Mouse (Mus musculus): ENCODE data around the gene Pef1. TPM values are rescaled to one million over a fixed set of nuclear protein-coding genes. Genes with fewer than 3 reads are reported as not detected.

Gene Pef1
- polyA plus RNA-seq, 1 experiment = 129 TPM

- WGBS = 60% methylated on average over 7 of the region's 7 CpGs
Observed at GRCm38 (mm10) chr4:130063191-130063590, 39.2 kb upstream of the Pef1 start.

GRCm38 (mm10) chr4:130066816-130067215, 35.5 kb upstream of the Pef1 start:
- Histone ChIP-seq H3K27me3 (replicated peaks; ENCODE audit: control insufficient read depth, insufficient read depth, low read length) (no peaks in the 10 kb centered on the region), H3K4me1 (ENCODE audit: control insufficient read depth, insufficient read depth, low read length) (peaks cover 2% of the 10 kb centered on the region), H3K36me3 (ENCODE audit: control insufficient read depth, insufficient read depth, low read length) (no peaks in the 10 kb centered on the region), H3K27ac (ENCODE audit: insufficient read depth, low read depth, low read length) (no peak overlapping the region), H3K4me3 (ENCODE audit: insufficient read depth, low read depth, low read length) (no peak overlapping the region)
- TF ChIP-seq CTCF (conservative IDR thresholded peaks at IDR 0.05; ENCODE audit: insufficient read depth, insufficient read length, low read depth, low read length) (peak; percentile 70), POLR2A (IDR thresholded peaks at IDR 0.05; ENCODE audit: low read depth, low read length) (no peak)
- WGBS = 22% methylated on average over 8 of the region's 8 CpGs
- DNase-seq = peak; percentile 38

More at GRCm38 (mm10) chr4:130063191-130063590, 39.2 kb upstream of the Pef1 start:
- no peak overlapping the region for H3K27ac ChIP-seq (ENCODE audit: insufficient read depth, low read depth, low read length)
- H3K27me3 ChIP-seq (replicated peaks; ENCODE audit: control insufficient read depth, insufficient read depth, low read length) = no peaks in the 10 kb centered on the region
- no peak for DNase-seq
- H3K4me3 ChIP-seq (ENCODE audit: insufficient read depth, low read depth, low read length) = no peak overlapping the region
- TF ChIP-seq CTCF (conservative IDR thresholded peaks at IDR 0.05; ENCODE audit: insufficient read depth, insufficient read length, low read depth, low read length) (no peak), POLR2A (IDR thresholded peaks at IDR 0.05; ENCODE audit: low read depth, low read length) (no peak)
- H3K4me1 ChIP-seq (ENCODE audit: control insufficient read depth, insufficient read depth, low read length) = peaks cover 5% of the 10 kb centered on the region
- no peaks in the 10 kb centered on the region for H3K36me3 ChIP-seq (ENCODE audit: control insufficient read depth, insufficient read depth, low read length)

- no peak overlapping the region for H3K27ac ChIP-seq (ENCODE audit: insufficient read depth, low read depth, low read length)
- H3K4me1 ChIP-seq (ENCODE audit: control insufficient read depth, insufficient read depth, low read length) = peaks cover 4% of the 10 kb centered on the region; the same call in 1 of the 2 replicates
- H3K4me3 ChIP-seq (ENCODE audit: insufficient read depth, low read depth, low read length) = no peak overlapping the region
- no peak for TF ChIP-seq POLR2A (IDR thresholded peaks at IDR 0.05; ENCODE audit: low read depth, low read length)
- TF ChIP-seq CTCF (conservative IDR thresholded peaks at IDR 0.05; ENCODE audit: insufficient read depth, insufficient read length, low read depth, low read length) = no peak
- H3K27me3 ChIP-seq (replicated peaks; ENCODE audit: control insufficient read depth, insufficient read depth, low read length) = no peaks in the 10 kb centered on the region
- DNase-seq = no peak
- WGBS = 77% methylated on average over 3 of the region's 3 CpGs
- no peaks in the 10 kb centered on the region for H3K36me3 ChIP-seq (ENCODE audit: control insufficient read depth, insufficient read depth, low read length)
Observed at GRCm38 (mm10) chr4:130070523-130070922, 31.8 kb upstream of the Pef1 start.

GRCm38 (mm10) chr4:130071758-130072157, 30.6 kb upstream of the Pef1 start:
- WGBS = 96% methylated on average over 2 of the region's 2 CpGs
- TF ChIP-seq CTCF (conservative IDR thresholded peaks at IDR 0.05; ENCODE audit: insufficient read depth, insufficient read length, low read depth, low read length) (no peak), POLR2A (IDR thresholded peaks at IDR 0.05; ENCODE audit: low read depth, low read length) (no peak)
- H3K36me3 ChIP-seq (ENCODE audit: control insufficient read depth, insufficient read depth, low read length) = no peaks in the 10 kb centered on the region
- H3K4me1 ChIP-seq (ENCODE audit: control insufficient read depth, insufficient read depth, low read length) = peaks cover 4% of the 10 kb centered on the region; the same call in 1 of the 2 replicates
- no peak overlapping the region for H3K4me3 ChIP-seq (ENCODE audit: insufficient read depth, low read depth, low read length)
- no peak overlapping the region for H3K27ac ChIP-seq (ENCODE audit: insufficient read depth, low read depth, low read length)
- no peaks in the 10 kb centered on the region for H3K27me3 ChIP-seq (replicated peaks; ENCODE audit: control insufficient read depth, insufficient read depth, low read length)
- DNase-seq = no peak

- H3K36me3 ChIP-seq (ENCODE audit: control insufficient read depth, insufficient read depth, low read length) = no peaks in the 10 kb centered on the region
- H3K27ac ChIP-seq (ENCODE audit: insufficient read depth, low read depth, low read length) = no peak overlapping the region
- H3K27me3 ChIP-seq (replicated peaks; ENCODE audit: control insufficient read depth, insufficient read depth, low read length) = no peaks in the 10 kb centered on the region
- no peak for DNase-seq
- 92% methylated on average over 4 of the region's 4 CpGs for WGBS
- H3K4me3 ChIP-seq (ENCODE audit: insufficient read depth, low read depth, low read length) = no peak overlapping the region
- H3K4me1 ChIP-seq (ENCODE audit: control insufficient read depth, insufficient read depth, low read length) = peaks cover 4% of the 10 kb centered on the region; the same call in 1 of the 2 replicates
- TF ChIP-seq POLR2A (IDR thresholded peaks at IDR 0.05; ENCODE audit: low read depth, low read length) = no peak
- no peak for TF ChIP-seq CTCF (conservative IDR thresholded peaks at IDR 0.05; ENCODE audit: insufficient read depth, insufficient read length, low read depth, low read length)
Observed at GRCm38 (mm10) chr4:130073367-130073766, 29.0 kb upstream of the Pef1 start.

- Histone ChIP-seq H3K4me3 (ENCODE audit: insufficient read depth, low read depth, low read length) (no peak overlapping the region), H3K27me3 (replicated peaks; ENCODE audit: control insufficient read depth, insufficient read depth, low read length) (no peaks in the 10 kb centered on the region), H3K4me1 (ENCODE audit: control insufficient read depth, insufficient read depth, low read length) (peaks cover 4% of the 10 kb centered on the region; the same call in 1 of the 2 replicates), H3K36me3 (ENCODE audit: control insufficient read depth, insufficient read depth, low read length) (no peaks in the 10 kb centered on the region), H3K27ac (ENCODE audit: insufficient read depth, low read depth, low read length) (no peak overlapping the region)
- peak; percentile 94 for DNase-seq
- TF ChIP-seq CTCF (conservative IDR thresholded peaks at IDR 0.05; ENCODE audit: insufficient read depth, insufficient read length, low read depth, low read length) (no peak; the same call in 1 of the 2 replicates), POLR2A (IDR thresholded peaks at IDR 0.05; ENCODE audit: low read depth, low read length) (no peak)
- WGBS = 40% methylated on average over 17 of the region's 17 CpGs
Observed at GRCm38 (mm10) chr4:130074761-130075515, 27.4 kb upstream of the Pef1 start.

GRCm38 (mm10) chr4:130076856-130077255, 25.5 kb upstream of the Pef1 start:
- no peak for DNase-seq
- TF ChIP-seq POLR2A (IDR thresholded peaks at IDR 0.05; ENCODE audit: low read depth, low read length) (no peak), CTCF (conservative IDR thresholded peaks at IDR 0.05; ENCODE audit: insufficient read depth, insufficient read length, low read depth, low read length) (no peak)
- Histone ChIP-seq H3K27me3 (replicated peaks; ENCODE audit: control insufficient read depth, insufficient read depth, low read length) (no peaks in the 10 kb centered on the region), H3K4me3 (ENCODE audit: insufficient read depth, low read depth, low read length) (no peak overlapping the region), H3K36me3 (ENCODE audit: control insufficient read depth, insufficient read depth, low read length) (no peaks in the 10 kb centered on the region), H3K27ac (ENCODE audit: insufficient read depth, low read depth, low read length) (no peak overlapping the region), H3K4me1 (ENCODE audit: control insufficient read depth, insufficient read depth, low read length) (peaks cover 4% of the 10 kb centered on the region; the same call in 1 of the 2 replicates)
- 77% methylated on average over 8 of the region's 8 CpGs for WGBS
